Mouse (Mus musculus) gastrocnemius, postnatal 10 days (tissue): ENCODE data around the gene Fgfr2. TPM values are rescaled to one million over a fixed set of nuclear protein-coding genes. Genes with fewer than 3 reads are reported as not detected.

Experiments
- DNase-seq: peaks from one replicate; pipeline ENCODE4 v3.0.0; 2021; ENCODE audit warnings: mixed read lengths
- total RNA-seq, 2 experiments: library from RNA; stranded (reverse); gene quantifications; 2 replicates each; pipeline ENCODE4 v1.2.3; 2021

Gene Fgfr2
- total RNA-seq, 2 experiments from 2014 or later, result 3.0 to 6.1 TPM

DNA sequence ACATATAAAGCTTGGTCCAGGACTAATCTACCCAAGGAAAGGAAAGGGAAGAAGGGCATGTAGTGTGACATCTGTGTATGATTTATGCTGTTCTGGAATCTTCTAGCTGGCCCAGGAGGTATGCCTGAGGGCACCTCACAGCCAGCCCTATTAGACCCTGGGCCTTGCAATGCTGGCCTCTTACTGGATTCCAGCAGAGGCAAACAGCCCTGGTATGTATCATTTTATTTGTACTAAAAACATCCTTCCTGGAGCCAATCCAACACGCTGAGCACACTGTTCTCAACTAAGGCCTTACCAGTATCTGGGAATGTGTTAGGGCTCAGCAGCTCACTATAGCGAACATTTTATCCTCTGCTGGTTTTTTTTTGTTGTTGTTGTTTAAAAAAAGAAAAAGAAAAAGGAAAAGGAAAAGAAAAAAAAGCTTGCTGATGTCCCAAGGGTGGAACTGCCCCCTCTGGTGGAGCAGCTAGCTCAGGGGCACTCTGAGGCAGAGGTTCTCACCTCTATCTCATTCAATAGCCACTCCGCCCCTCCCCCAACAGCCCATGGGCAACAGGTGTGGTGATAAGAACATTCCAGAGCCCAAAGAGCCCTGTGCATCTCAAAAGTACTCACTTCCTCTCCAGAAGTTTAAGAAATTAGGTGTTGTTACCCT, 82.3 kb downstream of the Fgfr2 start:
- DNase-seq, result no peak

- DNase-seq, result no peak
These were observed 83.4 kb downstream of the Fgfr2 start for GRCm38 (mm10) chr7:133039556-133040255.

DNA sequence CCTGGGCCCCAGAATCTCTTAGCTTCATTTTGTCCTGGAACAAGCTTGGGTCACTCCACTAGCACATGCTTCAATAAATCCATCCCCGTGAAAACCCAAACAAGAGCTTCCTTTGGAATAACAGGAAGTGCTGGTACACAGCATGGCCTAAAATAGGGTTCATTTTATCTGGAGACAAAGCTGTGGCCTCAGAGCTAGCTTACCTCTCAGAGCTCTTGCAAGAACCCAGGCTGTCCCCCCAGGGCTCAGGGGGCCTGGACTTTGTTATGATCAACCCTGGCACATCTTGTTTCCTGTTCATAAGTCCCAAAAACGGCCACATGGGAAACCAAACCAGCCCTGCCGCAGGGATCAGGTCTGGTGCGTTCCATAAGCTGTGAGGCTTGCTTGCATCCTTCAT, 85.5 kb downstream of the Fgfr2 start:
- no peak for DNase-seq

DNA sequence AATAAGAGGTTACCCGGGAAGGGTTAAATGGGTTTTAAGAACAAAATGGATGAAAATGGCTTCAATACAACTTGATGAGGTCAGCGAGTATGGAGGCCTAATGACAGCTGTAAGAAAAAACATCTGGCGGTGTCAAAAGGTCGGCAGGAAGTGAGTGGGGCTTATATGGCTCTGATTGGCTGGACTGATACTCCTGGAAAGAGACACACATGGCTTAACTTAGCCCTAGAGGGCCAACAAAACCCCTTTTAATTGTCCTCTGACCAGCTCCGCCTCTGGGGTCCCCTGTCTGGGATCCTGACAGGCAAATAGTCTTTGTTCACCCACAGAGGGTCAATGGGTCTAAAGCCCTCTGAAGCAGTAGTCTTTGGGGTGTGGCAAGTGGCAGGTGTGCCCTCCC, 85.9 kb downstream of the Fgfr2 start:
- DNase-seq, result no peak

DNA sequence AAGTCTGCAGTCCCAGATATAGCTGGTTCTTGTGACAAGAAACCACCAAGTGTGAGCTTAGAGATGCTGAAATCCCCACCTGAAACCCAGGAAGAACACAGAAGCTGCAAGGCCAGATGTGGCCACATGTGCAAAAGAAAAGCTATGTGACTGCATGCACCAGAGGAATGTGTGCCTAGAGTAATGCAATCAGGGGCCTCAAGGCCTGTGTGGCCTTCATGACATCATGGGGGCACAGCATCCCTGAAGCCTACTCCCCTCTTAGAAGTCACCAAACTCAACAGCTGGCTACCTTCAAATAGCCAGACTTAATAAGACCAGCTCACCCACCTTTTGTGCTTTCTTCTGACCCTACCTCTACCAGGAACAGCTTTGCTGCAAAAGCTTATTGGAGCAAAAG, 87.2 kb downstream of the Fgfr2 start:
- no peak for DNase-seq

DNA sequence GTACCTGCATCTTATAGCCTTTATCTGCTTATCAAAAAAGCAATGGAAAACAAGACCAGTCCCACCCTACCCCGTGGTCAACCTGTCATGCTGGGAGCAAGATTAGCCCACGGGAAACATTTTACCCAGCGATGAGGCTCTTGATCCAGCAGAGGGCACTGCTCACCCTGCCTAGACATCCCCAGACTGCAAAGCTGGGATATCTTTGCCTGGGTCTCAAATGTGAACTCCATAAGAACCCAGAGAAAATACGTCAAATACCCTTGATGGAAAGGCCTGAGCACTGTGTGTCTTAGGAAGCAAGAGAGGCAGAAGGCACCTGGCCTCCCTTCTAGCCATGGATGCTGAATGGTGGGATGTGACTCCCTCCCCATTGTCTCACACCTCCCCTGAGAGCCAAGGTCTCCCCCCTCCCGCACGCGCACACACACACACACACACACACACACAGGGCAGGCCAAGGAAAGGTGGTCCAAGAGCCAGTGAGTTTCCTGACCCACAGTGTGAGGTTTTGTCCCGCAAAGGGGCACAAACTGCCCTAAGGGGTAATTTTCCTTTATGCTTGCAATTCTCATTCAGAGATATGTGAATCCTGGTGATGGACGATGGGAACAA, 90.5 kb downstream of the Fgfr2 start:
- peak; percentile 53 for DNase-seq

GRCm38 (mm10) chr7:133029496-133030047, 93.6 kb downstream of the Fgfr2 start:
- DNase-seq, result no peak

DNA sequence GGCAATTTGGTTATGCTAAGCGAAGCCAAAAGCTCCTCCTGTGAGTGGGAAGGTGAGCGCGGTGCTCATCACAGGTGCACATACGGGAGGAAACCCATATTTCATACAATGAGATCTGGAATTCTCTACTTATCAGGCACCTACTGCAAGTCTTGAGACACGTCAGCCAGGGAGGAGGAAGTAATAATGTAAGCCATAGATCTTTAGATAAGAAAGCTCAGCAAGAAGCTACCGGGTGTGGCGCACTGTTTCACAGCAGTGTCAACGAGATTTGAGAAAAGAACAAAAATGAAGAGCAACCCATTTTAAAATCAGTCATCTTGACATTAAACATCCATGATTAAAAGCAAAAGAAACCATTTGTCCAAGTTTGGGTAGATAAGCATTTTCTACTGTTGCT, 94.1 kb downstream of the Fgfr2 start:
- no peak for DNase-seq

- no peak for DNase-seq
These were observed 95.2 kb downstream of the Fgfr2 start for GRCm38 (mm10) chr7:133027930-133028329.

GRCm38 (mm10) chr7:133024694-133025093, 98.5 kb downstream of the Fgfr2 start:
- DNase-seq, result no peak

GRCm38 (mm10) chr7:133019481-133020020, 103.6 kb downstream of the Fgfr2 start:
- DNase-seq, result no peak

GRCm38 (mm10) chr7:133018961-133019360, 104.2 kb downstream of the Fgfr2 start:
- no peak for DNase-seq

DNA sequence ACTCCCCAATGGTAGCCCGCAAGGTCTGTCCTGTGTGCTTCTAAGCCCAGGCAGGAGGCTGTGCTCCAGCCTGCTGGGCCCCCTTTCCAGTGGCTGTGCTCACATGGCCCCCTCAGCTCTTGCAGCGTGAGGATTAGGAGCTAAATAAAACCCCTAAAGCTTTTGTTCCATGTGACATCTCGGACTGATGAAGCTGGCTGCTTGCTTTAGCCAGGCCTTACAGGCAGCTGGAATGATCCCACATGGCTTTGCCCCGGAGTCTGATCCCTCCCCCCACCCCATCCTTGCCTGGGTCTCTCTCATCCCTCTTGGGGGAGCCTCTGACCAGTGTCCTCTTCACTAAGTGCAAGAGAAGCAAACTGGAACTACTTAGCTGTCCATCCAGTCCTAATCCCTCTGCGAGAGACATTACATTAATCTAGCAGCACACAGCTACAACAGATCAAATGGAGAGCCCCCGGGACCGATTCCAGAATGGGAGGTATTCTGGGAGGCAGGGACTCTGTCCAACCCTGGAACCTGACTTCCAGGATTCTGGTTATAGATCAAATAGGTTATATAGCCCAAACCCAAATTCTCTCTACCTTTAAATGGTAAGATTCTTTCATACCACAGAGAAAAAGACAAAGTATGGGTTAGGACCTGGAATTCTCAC, 107.6 kb downstream of the Fgfr2 start:
- no peak for DNase-seq

DNA sequence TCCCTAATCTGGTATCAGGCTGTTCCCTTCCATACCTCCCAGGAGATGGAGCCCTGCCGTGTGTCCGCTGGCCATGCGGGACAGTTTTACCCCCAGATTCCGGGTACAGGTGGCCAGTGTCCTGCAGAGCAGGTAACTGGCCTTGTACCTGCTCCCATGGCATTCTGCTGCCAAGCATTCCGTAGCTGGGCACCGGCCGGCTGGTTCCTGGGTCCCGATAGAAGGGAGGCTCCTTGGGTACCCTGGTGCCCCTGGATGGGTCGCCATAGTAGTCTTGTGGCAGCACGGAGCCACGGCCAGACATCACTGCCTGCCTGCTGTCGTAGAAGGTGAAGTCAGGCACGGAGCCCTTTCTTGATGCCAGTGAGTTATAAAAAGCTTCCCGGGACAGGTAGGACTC, 108.5 kb downstream of the Fgfr2 start:
- no peak for DNase-seq

DNA sequence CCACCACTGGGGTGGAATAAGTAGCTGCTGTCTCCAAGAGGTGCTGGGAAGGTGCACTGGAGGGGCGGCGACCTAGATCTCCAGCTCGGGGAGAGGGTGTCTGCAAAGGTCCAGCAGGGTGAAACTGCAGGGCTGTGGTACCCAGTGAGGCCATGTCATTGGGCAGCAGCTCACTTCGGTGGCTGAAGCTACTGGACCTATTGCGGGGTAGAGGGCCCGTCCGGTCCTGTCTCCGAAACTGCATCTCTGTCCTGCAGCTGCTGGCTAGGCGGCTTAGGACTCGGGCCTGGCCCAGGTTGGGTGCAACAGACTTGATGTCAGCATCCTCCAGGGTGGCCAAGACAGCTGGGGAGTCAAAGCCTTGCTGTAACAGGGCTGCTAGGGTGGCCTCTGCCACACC, 109.2 kb downstream of the Fgfr2 start:
- DNase-seq, result no peak

GRCm38 (mm10) chr7:133012637-133013366, 110.3 kb downstream of the Fgfr2 start:
- DNase-seq, result no peak

- no peak for DNase-seq
These were observed 111.5 kb downstream of the Fgfr2 start for GRCm38 (mm10) chr7:133011611-133012010.

DNA sequence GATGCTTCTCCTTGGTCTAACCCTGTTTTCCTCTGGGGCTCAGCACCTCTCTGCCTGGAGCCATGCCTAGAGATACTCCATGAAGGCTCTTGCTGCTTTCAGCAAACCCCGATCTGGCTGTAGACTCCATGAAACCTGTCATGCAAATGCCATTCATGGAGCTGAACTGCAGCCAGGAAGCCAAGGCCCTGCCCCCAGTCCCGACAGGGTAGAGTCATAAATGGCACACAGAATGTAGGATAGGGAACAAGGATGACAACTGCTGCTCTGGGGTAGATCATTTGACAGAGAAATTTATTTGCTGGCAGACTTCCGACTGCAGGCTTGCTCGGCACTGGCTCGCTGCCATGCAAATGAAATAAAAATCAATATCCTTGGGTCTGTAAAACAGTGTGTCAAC, 112.0 kb downstream of the Fgfr2 start:
- peak; percentile 41 for DNase-seq

DNA sequence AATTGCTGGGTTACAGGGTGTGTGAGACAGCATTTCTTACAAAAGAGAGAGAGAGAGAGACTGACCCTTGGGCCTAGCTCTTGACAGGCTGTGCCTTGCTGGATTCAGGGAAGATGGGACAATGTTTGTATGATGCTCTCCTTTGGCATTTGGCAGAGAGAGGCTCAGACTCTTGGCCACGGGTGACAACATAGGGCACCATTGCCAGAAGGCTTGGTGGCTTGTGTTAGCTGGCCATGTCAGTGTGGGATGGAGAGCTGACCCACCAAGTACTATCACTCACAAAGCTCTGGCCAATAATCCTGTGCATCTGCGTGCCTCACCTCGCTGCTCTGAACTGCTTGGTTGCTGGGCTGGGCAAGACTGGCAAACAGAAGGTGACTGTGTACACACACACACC, 112.7 kb downstream of the Fgfr2 start:
- DNase-seq, result no peak

- no peak for DNase-seq
These were observed 113.5 kb downstream of the Fgfr2 start for GRCm38 (mm10) chr7:133009676-133010075.

DNA sequence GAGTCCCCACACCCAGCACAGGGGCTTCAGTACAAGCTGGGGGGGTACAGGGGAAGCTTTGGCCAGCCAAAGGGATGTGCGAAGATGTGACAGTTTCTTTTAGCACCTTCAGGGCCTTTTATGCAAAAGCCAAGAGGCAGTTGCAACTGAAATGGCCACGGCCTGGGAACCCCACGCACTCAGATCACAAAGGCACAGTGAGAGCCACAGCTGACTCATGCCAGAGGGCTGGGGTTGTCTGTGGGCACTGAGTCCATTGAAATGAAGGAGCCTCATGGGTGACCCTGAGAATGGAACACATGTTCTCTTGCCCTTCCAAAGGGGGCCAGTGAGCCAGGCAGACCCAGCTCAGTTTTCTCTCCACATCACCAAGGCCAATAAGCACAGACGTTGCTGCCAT, 114.5 kb downstream of the Fgfr2 start:
- no peak for DNase-seq

- peak; percentile 40 for DNase-seq
These were observed 115.8 kb downstream of the Fgfr2 start for GRCm38 (mm10) chr7:133007343-133007742.
